ENCODE assay signal across 26 mouse cellular contexts in the genomic region with DNA sequence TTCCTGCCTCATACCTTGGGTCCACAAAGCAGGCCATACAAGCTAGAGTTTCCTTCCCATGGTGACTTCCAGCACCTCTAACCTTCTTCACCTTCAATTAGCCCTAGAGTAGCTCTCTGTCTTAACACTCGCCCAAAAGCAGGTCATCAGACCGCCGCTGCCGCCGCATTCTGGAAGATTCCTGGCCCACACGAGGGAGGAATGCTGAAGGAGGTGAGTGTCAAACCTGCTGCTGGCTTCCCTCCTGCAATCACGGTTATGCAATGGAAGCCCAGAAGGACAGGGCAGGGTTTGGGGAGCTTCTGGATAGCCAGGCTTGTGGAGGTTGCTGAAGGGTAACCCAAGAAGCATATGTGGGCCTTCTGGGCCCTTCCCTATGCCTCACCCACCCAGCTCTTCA. TPM values are rescaled to one million over a fixed set of nuclear protein-coding genes. Genes with fewer than 3 reads are reported as not detected.
DNase-seq lines count a peak whose midpoint lies in the region; ATAC-seq and TF ChIP-seq lines count a peak whose summit lies in the region.
"Had no signal": no experiment of that assay in that cellular context is flagged by ENCODE, and none has a peak within 500 bp of the region (broad histone marks: within the 10 kb centered on the region; RNA-seq: fewer than 3 reads in every experiment).

No protein-coding gene starts in this region.

- H3K4me1 ChIP-seq in embryonic facial prominence, embryonic 13.5 days = peaks cover 6% of the 10 kb centered on the region
- peaks cover 17% of the 10 kb centered on the region for H3K4me1 ChIP-seq in embryonic facial prominence, embryonic 10.5 days
- H3K4me1 ChIP-seq in kidney, adult 2 months (ENCODE audit: control insufficient read depth, insufficient read depth, low read length) = peaks cover 4% of the 10 kb centered on the region; the same call in 1 of the 2 replicates
- no peaks in the 10 kb centered on the region for H3K4me1 ChIP-seq in lung, adult 2 months (ENCODE audit: control insufficient read depth, insufficient read depth, low read length)

- H3K4me3 ChIP-seq in embryonic facial prominence, embryonic 13.5 days = no peak overlapping the region
- no peak overlapping the region for H3K4me3 ChIP-seq in embryonic facial prominence, embryonic 10.5 days
- H3K4me3 ChIP-seq in kidney, adult 2 months (ENCODE audit: insufficient read depth, low read depth, low read length) = no peak overlapping the region
- H3K4me3 ChIP-seq in left cerebral cortex, adult 2 months = no peak overlapping the region
- H3K4me3 ChIP-seq in lung, adult 2 months (replicated peaks; ENCODE audit: extremely low read depth, low read depth, low read length) = no peak overlapping the region
- H3K4me3 ChIP-seq: embryonic facial prominence, embryonic 12.5 days; erythroblast, embryonic 14.5 days; forebrain, embryonic 12.5 days; forebrain, embryonic 15.5 days; heart, embryonic 12.5 days; heart, embryonic 15.5 days; hindbrain, embryonic 10.5 days; hindbrain, embryonic 13.5 days had no signal

- no peak for ATAC-seq in embryonic facial prominence, embryonic 13.5 days (ENCODE audit: insufficient number of reproducible peaks, insufficient read depth, low FRiP score, low TSS enrichment, low read depth)
- ATAC-seq: activated CD4-positive, CD25-positive, alpha-beta regulatory T cell, adult 4 months; forebrain, embryonic 15.5 days had no signal

- H3K4me2 ChIP-seq in embryonic facial prominence, embryonic 13.5 days = no peak overlapping the region
- H3K4me2 ChIP-seq: embryonic facial prominence, embryonic 12.5 days; forebrain, embryonic 12.5 days; forebrain, embryonic 15.5 days; heart, embryonic 12.5 days; heart, embryonic 15.5 days; hindbrain, embryonic 13.5 days had no signal

- TF ChIP-seq CTCF in kidney, adult 2 months (conservative IDR thresholded peaks at IDR 0.05; ENCODE audit: insufficient read depth, insufficient read length, low read depth, low read length) = no peak
- no peak for TF ChIP-seq CTCF in left cerebral cortex, adult 2 months (IDR thresholded peaks at IDR 0.05)
- TF ChIP-seq CTCF in lung, adult 2 months (IDR thresholded peaks at IDR 0.05; ENCODE audit: insufficient read depth, low read length) = no peak

- no peaks in the 10 kb centered on the region for H3K9me3 ChIP-seq in embryonic facial prominence, embryonic 13.5 days
- no peaks in the 10 kb centered on the region for H3K9me3 ChIP-seq in embryonic facial prominence, embryonic 10.5 days
- H3K9me3 ChIP-seq: embryonic facial prominence, embryonic 12.5 days; forebrain, embryonic 12.5 days; forebrain, embryonic 15.5 days; heart, embryonic 12.5 days; heart, embryonic 15.5 days; hindbrain, embryonic 10.5 days; hindbrain, embryonic 13.5 days had no signal

- WGBS in embryonic facial prominence, embryonic 13.5 days = 74% methylated on average over 7 of the region's 7 CpGs
- WGBS in embryonic facial prominence, embryonic 10.5 days = 74% methylated on average over 7 of the region's 7 CpGs
- 52% methylated on average over 7 of the region's 7 CpGs for WGBS in kidney, adult 2 months
- 71% methylated on average over 7 of the region's 7 CpGs for WGBS in lung, adult 2 months

- H3K9ac ChIP-seq in embryonic facial prominence, embryonic 13.5 days = 0 out of 2 replicates have a peak overlapping the region, but pooled peaks have one; percentile 16
- H3K9ac ChIP-seq: embryonic facial prominence, embryonic 12.5 days; forebrain, embryonic 12.5 days; forebrain, embryonic 15.5 days; heart, embryonic 12.5 days; heart, embryonic 15.5 days; hindbrain, embryonic 13.5 days had no signal

- DNase-seq in embryonic facial prominence, embryonic 10.5 days (ENCODE audit: low spot score) = no peak
- peak; percentile 38 for DNase-seq in kidney, adult 2 months
- DNase-seq in kidney, postnatal 4 days = no peak
- no peak for DNase-seq in left cerebral cortex, adult 2 months (ENCODE audit: extremely low spot score in 1 of 2, low spot score in 2 of 2)
- no peak for DNase-seq in left cerebral cortex, postnatal 4 days
- DNase-seq in lung, postnatal 25 days (ENCODE audit: low spot score) = peak; percentile 54
- no peak for DNase-seq in lung, adult 2 months
- DNase-seq: adrenal gland, adult 8-10 months; adrenal gland, postnatal 25 days; cerebellum, adult 18-20 months; cerebellum, adult 9-10 months; cerebellum, postnatal 14 days; gastrocnemius, postnatal 25 days; heart, adult 18-20 months; heart, postnatal 10 days; heart, postnatal 36 days had no signal

- no peaks in the 10 kb centered on the region for H3K27me3 ChIP-seq in embryonic facial prominence, embryonic 13.5 days
- H3K27me3 ChIP-seq in embryonic facial prominence, embryonic 10.5 days (replicated peaks; ENCODE audit: low read depth, poor library complexity, severe bottlenecking) = peaks cover 30% of the 10 kb centered on the region
- H3K27me3 ChIP-seq in kidney, adult 2 months (replicated peaks; ENCODE audit: control insufficient read depth, insufficient read depth, low read length) = no peaks in the 10 kb centered on the region
- H3K27me3 ChIP-seq: forebrain, embryonic 12.5 days; forebrain, embryonic 15.5 days had no signal

- no peak for TF ChIP-seq POLR2A in kidney, adult 2 months (IDR thresholded peaks at IDR 0.05; ENCODE audit: low read depth, low read length)
- no peak for TF ChIP-seq POLR2A in lung, adult 2 months (IDR thresholded peaks at IDR 0.05; ENCODE audit: borderline replicate concordance, extremely low read depth, low read depth, low read length)

- no peak overlapping the region for H3K27ac ChIP-seq in embryonic facial prominence, embryonic 13.5 days
- H3K27ac ChIP-seq in embryonic facial prominence, embryonic 10.5 days (replicated peaks) = no peak overlapping the region
- H3K27ac ChIP-seq in kidney, adult 2 months (ENCODE audit: insufficient read depth, low read depth, low read length) = peak overlapping the region; percentile 54
- H3K27ac ChIP-seq in left cerebral cortex, adult 2 months = peak overlapping the region; percentile 15; the same call in 1 of the 2 replicates
- H3K27ac ChIP-seq: embryonic facial prominence, embryonic 12.5 days; forebrain, embryonic 12.5 days; forebrain, embryonic 15.5 days; heart, embryonic 15.5 days; hindbrain, embryonic 10.5 days; hindbrain, embryonic 13.5 days had no signal

- H3K36me3 ChIP-seq in embryonic facial prominence, embryonic 13.5 days = no peaks in the 10 kb centered on the region
- H3K36me3 ChIP-seq in embryonic facial prominence, embryonic 10.5 days (replicated peaks) = no peaks in the 10 kb centered on the region
- H3K36me3 ChIP-seq in kidney, adult 2 months (ENCODE audit: control insufficient read depth, insufficient read depth, low read length) = no peaks in the 10 kb centered on the region
- H3K36me3 ChIP-seq: embryonic facial prominence, embryonic 12.5 days; forebrain, embryonic 12.5 days; forebrain, embryonic 15.5 days; heart, embryonic 12.5 days; heart, embryonic 15.5 days; hindbrain, embryonic 10.5 days; hindbrain, embryonic 13.5 days had no signal

- intact Hi-C loops in left cerebral cortex, adult 2 months (cut with DNase I) = no loop called here
- intact Hi-C loops in left cerebral cortex, postnatal 4 days (cut with DNase I) = no loop called here

RNA-seq across cellular contexts. Expression of a gene that starts 8.5 kb away (rescaled TPM):
- 0.76 and 1.2 TPM in 2 replicates for polyA plus RNA-seq in embryonic facial prominence, embryonic 13.5 days (2015; fragmentation: Nextera tagmentation; extraction: Ambion mirVana)
- 0.72 and 0.80 TPM in 2 replicates for polyA plus RNA-seq in embryonic facial prominence, embryonic 10.5 days (2016; fragmentation: Nextera tagmentation; extraction: Ambion mirVana)
- 13.0 and 13.2 TPM in 2 replicates for polyA plus RNA-seq in kidney, adult 2 months (2012; rRNA removed)
- total RNA-seq in left cerebral cortex, adult 2 months (2021) = 100 to 1,000 TPM; 308 to 318 TPM
- total RNA-seq in left cerebral cortex, postnatal 4 days (2021) = 100 to 1,000 TPM; 163 to 177 TPM
- 6.4 and 7.0 TPM in 2 replicates for polyA plus RNA-seq in lung, adult 2 months (2012; rRNA removed)
- polyA plus RNA-seq: activated CD4-positive, CD25-positive, alpha-beta regulatory T cell, adult 4 months; erythroblast, embryonic 14.5 days; heart, embryonic 12.5 days had no signal

RNA-seq across cellular contexts. Expression of a gene that starts 45.0 kb away (rescaled TPM):
- polyA plus RNA-seq in embryonic facial prominence, embryonic 13.5 days (2015; fragmentation: Nextera tagmentation; extraction: Ambion mirVana) = 4.3 and 7.2 TPM in 2 replicates
- polyA plus RNA-seq in embryonic facial prominence, embryonic 10.5 days (2016; fragmentation: Nextera tagmentation; extraction: Ambion mirVana) = 13.0 and 14.4 TPM in 2 replicates
- 0.86 and 1.2 TPM in 2 replicates for polyA plus RNA-seq in kidney, adult 2 months (2012; rRNA removed)
- 100 to 1,000 TPM in 1 of 2 experiments, 10 to 100 TPM in 1; 99.9 to 107 TPM for total RNA-seq in left cerebral cortex, adult 2 months (2021)
- 1 to 10 TPM; 5.6 to 6.3 TPM for total RNA-seq in left cerebral cortex, postnatal 4 days (2021)
- 6.4 and 12.3 TPM in 2 replicates for polyA plus RNA-seq in lung, adult 2 months (2012; rRNA removed)

Comparison
In these comparisons a context has a peak if more than half of its experiments do, and no peak if none do; other contexts are left out.
1. DNase-seq: peak in kidney, adult 2 months (single experiment) and lung, postnatal 25 days (single experiment); none in embryonic facial prominence, embryonic 10.5 days (single experiment), kidney, postnatal 4 days (0 of 2), left cerebral cortex, adult 2 months (0 of 2), left cerebral cortex, postnatal 4 days (single experiment) and lung, adult 2 months (single experiment).
2. H3K27ac ChIP-seq: peak in kidney, adult 2 months (single experiment) and left cerebral cortex, adult 2 months (single experiment); none in embryonic facial prominence, embryonic 13.5 days (single experiment) and embryonic facial prominence, embryonic 10.5 days (single experiment).